19 mouse cellular contexts compared by ENCODE assay signal in genomic region chrX:57235982-57236381, GRCm38 (mm10). TPM values are rescaled to one million over a fixed set of nuclear protein-coding genes. Genes with fewer than 3 reads are reported as not detected.
DNase-seq lines count a peak whose midpoint lies in the region; ATAC-seq and TF ChIP-seq lines count a peak whose summit lies in the region.
"Had no signal": no experiment of that assay in that cellular context is flagged by ENCODE, and none has a peak within 500 bp of the region (broad histone marks: within the 10 kb centered on the region; RNA-seq: fewer than 3 reads in every experiment).

No protein-coding gene starts in this region.

- no peak for TF ChIP-seq POLR2A in MEL (IDR thresholded peaks at IDR 0.05; ENCODE audit: control insufficient read depth in 1 of 2, insufficient read depth in 1 of 2, low read depth in 1 of 2, low read length in 2 of 2, poor library complexity in 1 of 2)

- no peaks in the 10 kb centered on the region for H3K9me3 ChIP-seq in forebrain, postnatal 0 days (ENCODE audit: low read length)
- H3K9me3 ChIP-seq in forebrain, embryonic 11.5 days (ENCODE audit: control insufficient read depth, low read length), result no peaks in the 10 kb centered on the region
- H3K9me3 ChIP-seq in lung, embryonic 14.5 days (ENCODE audit: low read depth, low read length), result no peaks in the 10 kb centered on the region
- H3K9me3 ChIP-seq in MEL (replicated peaks; ENCODE audit: insufficient read depth, low read length), result no peaks in the 10 kb centered on the region
- no peaks in the 10 kb centered on the region for H3K9me3 ChIP-seq in liver, postnatal 0 days (ENCODE audit: low read length)
- H3K9me3 ChIP-seq in neural tube, embryonic 15.5 days (replicated peaks), result no peaks in the 10 kb centered on the region
- H3K9me3 ChIP-seq in hindbrain, embryonic 13.5 days, result no peaks in the 10 kb centered on the region
- H3K9me3 ChIP-seq: embryonic facial prominence, embryonic 15.5 days; limb, embryonic 10.5 days; midbrain, embryonic 15.5 days had no signal

- no peaks in the 10 kb centered on the region for H3K27me3 ChIP-seq in forebrain, postnatal 0 days (ENCODE audit: insufficient read depth, low read length)
- no peaks in the 10 kb centered on the region for H3K27me3 ChIP-seq in forebrain, embryonic 11.5 days (ENCODE audit: control insufficient read depth, insufficient read depth, low read length)
- no peaks in the 10 kb centered on the region for H3K27me3 ChIP-seq in lung, embryonic 14.5 days (ENCODE audit: insufficient read depth, low read length)
- H3K27me3 ChIP-seq in MEL (ENCODE audit: control insufficient read depth in 1 of 2, insufficient read depth in 2 of 2, low read length in 2 of 2), result no peaks in the 10 kb centered on the region
- no peaks in the 10 kb centered on the region for H3K27me3 ChIP-seq in liver, postnatal 0 days (ENCODE audit: insufficient read depth, low read length)
- H3K27me3 ChIP-seq in neural tube, embryonic 15.5 days (replicated peaks), result no peaks in the 10 kb centered on the region
- no peaks in the 10 kb centered on the region for H3K27me3 ChIP-seq in hindbrain, embryonic 13.5 days
- H3K27me3 ChIP-seq: embryonic facial prominence, embryonic 15.5 days; midbrain, embryonic 15.5 days had no signal

- no peaks in the 10 kb centered on the region for H3K36me3 ChIP-seq in forebrain, postnatal 0 days (ENCODE audit: insufficient read depth)
- H3K36me3 ChIP-seq in forebrain, embryonic 11.5 days (ENCODE audit: control insufficient read depth, insufficient read depth, low read length), result no peaks in the 10 kb centered on the region
- no peaks in the 10 kb centered on the region for H3K36me3 ChIP-seq in lung, embryonic 14.5 days (ENCODE audit: insufficient read depth)
- no peaks in the 10 kb centered on the region for H3K36me3 ChIP-seq in MEL (ENCODE audit: control insufficient read depth in 1 of 2, insufficient read depth in 2 of 2, low read length in 2 of 2)
- H3K36me3 ChIP-seq in liver, postnatal 0 days (replicated peaks; ENCODE audit: insufficient read depth, low read length), result no peaks in the 10 kb centered on the region
- no peaks in the 10 kb centered on the region for H3K36me3 ChIP-seq in neural tube, embryonic 15.5 days
- H3K36me3 ChIP-seq in hindbrain, embryonic 13.5 days, result no peaks in the 10 kb centered on the region
- H3K36me3 ChIP-seq: embryonic facial prominence, embryonic 15.5 days; limb, embryonic 10.5 days; midbrain, embryonic 15.5 days had no signal

- no peak for DNase-seq in forebrain, postnatal 0 days
- DNase-seq in forebrain, embryonic 11.5 days (ENCODE audit: low spot score), result no peak
- no peak for DNase-seq in lung, embryonic 14.5 days
- no peak for DNase-seq in lung, postnatal 4 days
- DNase-seq in MEL (ENCODE audit: low read depth, low spot score), result peak; percentile 6
- DNase-seq in liver, postnatal 0 days, result peak; percentile 13
- DNase-seq: heart, postnatal 10 days; lung, postnatal 14 days; right cerebral cortex, postnatal 14 days had no signal

- 66% methylated on average over 4 of the region's 4 CpGs for WGBS in forebrain, postnatal 0 days
- 68% methylated on average over 4 of the region's 4 CpGs for WGBS in forebrain, embryonic 11.5 days
- WGBS in lung, embryonic 14.5 days, result 61% methylated on average over 4 of the region's 4 CpGs
- 65% methylated on average over 4 of the region's 4 CpGs for WGBS in liver, postnatal 0 days (ENCODE audit: insufficient replicate concordance)
- 68% methylated on average over 4 of the region's 4 CpGs for WGBS in neural tube, embryonic 15.5 days
- WGBS in hindbrain, embryonic 13.5 days, result 72% methylated on average over 4 of the region's 4 CpGs

- peak; percentile 27 for TF ChIP-seq RAD21 in MEL (IDR thresholded peaks at IDR 0.05; ENCODE audit: low read depth, low read length)

- TF ChIP-seq EP300 in MEL (IDR thresholded peaks at IDR 0.05; ENCODE audit: low read depth in 1 of 2, low read length in 2 of 2), result no peak
- TF ChIP-seq EP300 in liver, postnatal 0 days (IDR thresholded peaks at IDR 0.05; ENCODE audit: low read depth), result no peak

- ATAC-seq in forebrain, postnatal 0 days, result no peak
- no peak for ATAC-seq in forebrain, embryonic 11.5 days (replicated peaks; ENCODE audit: low FRiP score)
- no peak for ATAC-seq in lung, embryonic 14.5 days (ENCODE audit: insufficient read depth)
- no peak for ATAC-seq in liver, postnatal 0 days
- ATAC-seq in neural tube, embryonic 15.5 days (ENCODE audit: low FRiP score), result no peak
- no peak for ATAC-seq in hindbrain, embryonic 13.5 days (ENCODE audit: low FRiP score)
- ATAC-seq: activated CD4-positive, CD25-positive, alpha-beta regulatory T cell, adult 4 months; forebrain, embryonic 16.5 days; midbrain, embryonic 15.5 days had no signal

- TF ChIP-seq CTCF in forebrain, postnatal 0 days (IDR thresholded peaks at IDR 0.05; ENCODE audit: low read depth), result 0 out of 2 replicates have a peak, but pooled peaks have one; percentile 19
- TF ChIP-seq CTCF in lung, embryonic 14.5 days (IDR thresholded peaks at IDR 0.05; ENCODE audit: low read depth), result 0 out of 2 replicates have a peak, but pooled peaks have one; percentile 17
- peak in 2 of 3 experiments; percentile 12 to 23; a peak in 3 of 6 replicates for TF ChIP-seq CTCF in MEL (IDR thresholded peaks at IDR 0.05 in 2 of 3, conservative IDR thresholded peaks at IDR 0.05 in 1 of 3; ENCODE audit: control insufficient read depth in 1 of 3, insufficient read depth in 1 of 3, low read depth in 2 of 3, low read length in 3 of 3, poor library complexity in 1 of 3, severe bottlenecking in 1 of 3)
- peak; percentile 53 for TF ChIP-seq CTCF in liver, postnatal 0 days (IDR thresholded peaks at IDR 0.05; ENCODE audit: low read depth)

- H3K4me1 ChIP-seq in forebrain, postnatal 0 days (ENCODE audit: insufficient read depth), result no peaks in the 10 kb centered on the region
- H3K4me1 ChIP-seq in forebrain, embryonic 11.5 days (replicated peaks; ENCODE audit: control insufficient read depth, insufficient read depth, low read length), result no peaks in the 10 kb centered on the region
- no peaks in the 10 kb centered on the region for H3K4me1 ChIP-seq in lung, embryonic 14.5 days (ENCODE audit: insufficient read depth)
- no peaks in the 10 kb centered on the region for H3K4me1 ChIP-seq in MEL (ENCODE audit: control insufficient read depth in 1 of 2, insufficient read depth in 2 of 2, low read length in 2 of 2)
- no peaks in the 10 kb centered on the region for H3K4me1 ChIP-seq in liver, postnatal 0 days (ENCODE audit: insufficient read depth)
- no peaks in the 10 kb centered on the region for H3K4me1 ChIP-seq in neural tube, embryonic 15.5 days
- H3K4me1 ChIP-seq in hindbrain, embryonic 13.5 days (replicated peaks), result no peaks in the 10 kb centered on the region
- H3K4me1 ChIP-seq: embryonic facial prominence, embryonic 15.5 days; limb, embryonic 10.5 days; midbrain, embryonic 15.5 days had no signal

- no peak overlapping the region for H3K4me2 ChIP-seq in forebrain, postnatal 0 days (ENCODE audit: low read depth)
- no peak overlapping the region for H3K4me2 ChIP-seq in forebrain, embryonic 11.5 days (ENCODE audit: low read depth, low read length, severe bottlenecking)
- no peak overlapping the region for H3K4me2 ChIP-seq in lung, embryonic 14.5 days
- H3K4me2 ChIP-seq in liver, postnatal 0 days (ENCODE audit: low read depth, low read length), result no peak overlapping the region
- no peak overlapping the region for H3K4me2 ChIP-seq in neural tube, embryonic 15.5 days
- no peak overlapping the region for H3K4me2 ChIP-seq in hindbrain, embryonic 13.5 days
- H3K4me2 ChIP-seq: embryonic facial prominence, embryonic 15.5 days; midbrain, embryonic 15.5 days had no signal

- H3K27ac ChIP-seq in forebrain, postnatal 0 days (ENCODE audit: low read depth, low read length), result no peak overlapping the region
- H3K27ac ChIP-seq in forebrain, embryonic 11.5 days (ENCODE audit: low read depth, low read length), result no peak overlapping the region
- H3K27ac ChIP-seq in lung, embryonic 14.5 days (ENCODE audit: low read depth), result no peak overlapping the region
- H3K27ac ChIP-seq in MEL (ENCODE audit: control insufficient read depth, low read depth, low read length), result no peak overlapping the region
- H3K27ac ChIP-seq in liver, postnatal 0 days (ENCODE audit: low read depth), result no peak overlapping the region
- H3K27ac ChIP-seq in neural tube, embryonic 15.5 days (replicated peaks), result no peak overlapping the region
- no peak overlapping the region for H3K27ac ChIP-seq in hindbrain, embryonic 13.5 days
- H3K27ac ChIP-seq: embryonic facial prominence, embryonic 15.5 days; limb, embryonic 10.5 days; midbrain, embryonic 15.5 days had no signal

- H3K79me2 ChIP-seq in MEL (ENCODE audit: control insufficient read depth, insufficient read depth, low read length, poor library complexity), result no peaks in the 10 kb centered on the region

- no peak overlapping the region for H3K4me3 ChIP-seq in forebrain, postnatal 0 days (ENCODE audit: low read depth, low read length)
- H3K4me3 ChIP-seq in forebrain, embryonic 11.5 days (ENCODE audit: low read depth, low read length), result no peak overlapping the region
- H3K4me3 ChIP-seq in lung, embryonic 14.5 days (ENCODE audit: low read depth, low read length), result no peak overlapping the region
- no peak overlapping the region for H3K4me3 ChIP-seq in MEL (ENCODE audit: control insufficient read depth in 1 of 2, insufficient read depth in 1 of 2, low read depth in 2 of 2, low read length in 2 of 2)
- H3K4me3 ChIP-seq in liver, postnatal 0 days (ENCODE audit: low read depth, low read length), result no peak overlapping the region
- H3K4me3 ChIP-seq in neural tube, embryonic 15.5 days (replicated peaks), result no peak overlapping the region
- H3K4me3 ChIP-seq in hindbrain, embryonic 13.5 days, result no peak overlapping the region
- H3K4me3 ChIP-seq: embryonic facial prominence, embryonic 15.5 days; limb, embryonic 10.5 days; midbrain, embryonic 15.5 days had no signal

- no peak overlapping the region for H3K9ac ChIP-seq in forebrain, postnatal 0 days
- H3K9ac ChIP-seq in forebrain, embryonic 11.5 days (ENCODE audit: low read length), result no peak overlapping the region
- H3K9ac ChIP-seq in lung, embryonic 14.5 days, result no peak overlapping the region
- H3K9ac ChIP-seq in MEL (ENCODE audit: control insufficient read depth, low read depth, low read length, poor library complexity, severe bottlenecking), result no peak overlapping the region
- H3K9ac ChIP-seq in liver, postnatal 0 days (replicated peaks), result no peak overlapping the region
- H3K9ac ChIP-seq in neural tube, embryonic 15.5 days (replicated peaks), result no peak overlapping the region
- no peak overlapping the region for H3K9ac ChIP-seq in hindbrain, embryonic 13.5 days
- H3K9ac ChIP-seq: embryonic facial prominence, embryonic 15.5 days; midbrain, embryonic 15.5 days had no signal

RNA-seq across cellular contexts. Expression of gene Cd40lg, which starts 24.0 kb away (rescaled TPM):
- not detected in 2 replicates for total RNA-seq in forebrain, postnatal 0 days (2014; rRNA removed)
- polyA plus RNA-seq in forebrain, postnatal 0 days (2015; fragmentation: Nextera tagmentation; extraction: Ambion mirVana), result not detected in 2 replicates
- polyA plus RNA-seq in forebrain, embryonic 11.5 days (2014; fragmentation: Nextera tagmentation; extraction: Ambion mirVana), result not detected in 2 replicates
- polyA plus RNA-seq in lung, embryonic 14.5 days (2014; fragmentation: Nextera tagmentation; extraction: Ambion mirVana), result not detected in 2 replicates
- total RNA-seq in MEL (2012; rRNA removed), result not detected in 2 replicates
- polyA plus RNA-seq in MEL (2012; ENCODE audit: insufficient read depth in 1 of 2, insufficient read length in 2 of 2, low read depth in 1 of 2, low replicate concordance in 2 of 2, missing spikeins in 1 of 2), result not detected
- polyA plus RNA-seq in liver, postnatal 0 days (2015; fragmentation: Nextera tagmentation; extraction: Ambion mirVana), result not detected in 2 replicates
- polyA plus RNA-seq in neural tube, embryonic 15.5 days (2015; fragmentation: Nextera tagmentation; extraction: Ambion mirVana), result not detected in 2 replicates
- polyA plus RNA-seq in hindbrain, embryonic 13.5 days (2015; fragmentation: Nextera tagmentation; extraction: Ambion mirVana), result not detected in 2 replicates
- total RNA-seq: gastrocnemius, postnatal 4 days had no signal
- polyA plus RNA-seq: embryonic facial prominence, embryonic 15.5 days; forebrain, embryonic 16.5 days; intestine, embryonic 14.5 days; limb, embryonic 10.5 days; midbrain, embryonic 15.5 days; stomach, embryonic 16.5 days had no signal

Comparison
In these comparisons a context has a peak if more than half of its experiments do, and no peak if none do; other contexts are left out.
1. DNase-seq: peak in MEL (single experiment) and liver, postnatal 0 days (single experiment); none in forebrain, postnatal 0 days (single experiment), forebrain, embryonic 11.5 days (single experiment), lung, embryonic 14.5 days (single experiment) and lung, postnatal 4 days (0 of 2).
2. Peak in every context shown above with its lines, with median percentiles within 50 percentile points of each other: CTCF ChIP-seq.